Mouse (Mus musculus): ENCODE data around the gene Apex2.

- TF ChIP-seq CTCF (IDR thresholded peaks at IDR 0.05; ENCODE audit: low read depth) (no peak), EP300 (optimal IDR thresholded peaks at IDR 0.05) (no peak)
Observed at GRCm38 (mm10) chrX:150547239-150547638, 42.4 kb downstream of the Apex2 start, which contains the start of gene Alas2.

Data from stomach, postnatal 0 days (tissue).